Mouse (Mus musculus) layer of hippocampus, adult 18-20 months (tissue): ENCODE data around the gene Ftsj3. TPM values are rescaled to one million over a fixed set of nuclear protein-coding genes. Genes with fewer than 3 reads are reported as not detected.
"Not testable (repeated sequence)": the region's sequence is repeated elsewhere in the genome, so short reads cannot be mapped to it uniquely, and the experiment has no call there.

Experiments used
- DNase-seq, 2 experiments: peaks; one replicate each; pipeline ENCODE4 v3.0.0; 2022; ENCODE audit warnings: low spot score in 2 of 2
- total RNA-seq, 2 experiments: library from RNA; stranded (reverse); gene quantifications; 2 replicates each; pipeline ENCODE4 v1.2.3; 2021

Ftsj3 gene
- total RNA-seq, 2 experiments from 2014 or later, result 26.2 to 31.1 TPM

DNA sequence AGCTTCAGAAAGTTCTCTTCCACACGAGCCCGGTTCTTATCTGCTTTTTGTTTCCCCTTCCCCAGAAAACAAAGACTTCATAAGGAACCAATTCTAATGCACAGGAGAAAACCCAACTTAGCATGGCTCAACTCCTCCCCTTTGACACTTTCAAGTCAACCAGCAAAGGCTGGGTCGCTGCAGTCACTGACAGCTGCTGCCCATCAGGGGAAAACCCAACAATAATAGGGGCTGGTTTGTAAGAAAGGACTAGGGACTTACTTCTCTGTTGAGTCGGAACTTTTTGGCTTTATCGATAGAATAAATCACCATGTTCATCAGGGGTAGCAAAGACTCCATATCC is 53.8 kb downstream of the Ftsj3 start, which contains the start of gene Strada:
Gene Strada (minus strand): TSS at position 46 of the 343 bp plus-strand sequence.
- no peak for DNase-seq

DNA sequence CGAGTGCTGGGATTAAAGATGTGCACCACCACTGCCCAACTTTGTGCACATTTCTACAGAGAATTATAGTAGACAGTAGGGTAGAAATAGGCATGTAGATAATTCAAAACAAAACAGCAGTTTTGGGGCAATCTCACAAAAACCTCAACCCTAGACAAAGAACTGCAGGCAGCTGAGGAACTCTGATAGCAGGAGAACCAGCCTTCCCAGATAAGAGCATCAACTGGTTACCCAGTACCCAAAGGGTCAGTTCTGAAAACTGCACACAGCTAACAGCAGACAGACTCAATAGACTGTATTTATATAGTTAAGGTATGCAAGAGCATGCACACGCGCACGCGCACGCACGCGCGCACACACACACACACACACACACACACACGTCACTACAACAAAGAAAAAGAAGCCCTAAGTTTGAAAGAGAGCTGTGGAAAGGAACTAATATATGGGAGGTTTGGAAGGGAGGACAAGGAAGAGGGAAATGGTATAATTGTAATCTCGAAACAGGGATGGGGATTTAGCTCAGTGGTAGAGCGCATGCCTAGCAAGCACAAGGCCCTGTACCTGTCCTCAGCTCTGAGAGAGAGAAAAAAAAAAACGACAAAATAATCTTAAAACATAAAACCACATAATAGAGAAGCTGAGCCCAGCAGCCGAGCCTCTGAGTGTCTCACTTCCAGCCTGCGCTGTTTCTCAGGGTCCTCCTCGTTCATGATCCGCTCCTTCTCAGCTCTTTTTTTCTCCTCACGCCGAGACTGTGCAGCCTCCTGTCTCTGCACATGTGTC is 54.3 kb downstream of the Ftsj3 start:
- DNase-seq, result no peak

DNA sequence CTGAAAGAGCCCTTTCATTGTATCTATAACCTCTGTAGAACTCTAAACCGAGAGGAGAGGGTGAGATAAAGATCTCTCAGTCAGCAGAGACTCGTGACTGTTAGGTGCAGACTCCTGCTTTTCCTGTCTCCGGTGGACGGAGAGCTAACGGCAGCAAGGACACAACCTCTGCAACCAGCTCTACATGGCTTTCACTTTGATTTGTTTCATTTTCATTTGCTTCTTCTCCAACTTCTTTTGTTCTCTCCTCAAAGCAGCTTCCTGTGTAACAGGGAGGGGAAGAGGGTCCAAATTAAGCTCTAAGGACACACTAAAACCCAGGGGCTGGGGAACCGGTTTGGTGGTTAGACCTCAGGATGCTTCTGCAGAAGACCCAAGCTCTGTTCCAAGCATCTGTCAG is 55.1 kb downstream of the Ftsj3 start:
- DNase-seq, result no peak

DNA sequence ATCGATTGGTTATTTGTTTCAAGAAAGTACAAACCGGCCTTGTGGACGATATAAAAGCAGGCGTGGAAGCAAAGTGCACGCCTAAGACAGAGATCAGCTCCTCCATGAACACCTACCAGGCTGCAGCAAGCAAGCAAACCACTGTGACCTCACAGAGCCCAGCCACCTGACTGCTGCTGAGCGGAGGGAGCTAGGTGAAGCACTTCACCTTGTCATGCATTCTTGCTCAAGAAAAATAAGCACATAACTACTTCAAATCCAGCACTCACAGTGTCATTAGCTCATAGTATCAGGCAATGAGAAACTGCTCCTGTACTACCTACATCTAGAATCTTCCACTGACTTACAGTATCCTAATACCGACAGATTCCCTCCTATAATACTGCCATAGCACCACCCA is 55.9 kb downstream of the Ftsj3 start:
- DNase-seq, result not testable (repeated sequence)

Other genes starting within 250 kb of the Ftsj3 start
- under 1 TPM; 0.72 to 0.94 TPM for gene Kcnh6, start 248.0 kb downstream of the Ftsj3 start, total RNA-seq
- 100 to 1,000 TPM; 129 to 131 TPM for gene Dcaf7, start 219.2 kb downstream of the Ftsj3 start, total RNA-seq
- 10 to 100 TPM; 18.3 TPM for gene Taco1, start 190.0 kb downstream of the Ftsj3 start, total RNA-seq
- 10 to 100 TPM; 30.4 to 32.6 TPM for gene Map3k3, start 171.5 kb downstream of the Ftsj3 start, total RNA-seq
- gene Gm10840, start 95.2 kb downstream of the Ftsj3 start, total RNA-seq, result 1 to 10 TPM in 1 of 2 experiments, not detected in 1; 1.4 TPM
- 100 to 1,000 TPM; 144 to 147 TPM for gene Limd2, start 95.2 kb downstream of the Ftsj3 start, total RNA-seq
- gene Strada, start 53.9 kb downstream of the Ftsj3 start, total RNA-seq, result 10 to 100 TPM; 26.6 to 29.2 TPM
- 100 to 1,000 TPM in 1 of 2 experiments, 10 to 100 TPM in 1; 96.3 to 100 TPM for gene Ccdc47, start 39.7 kb downstream of the Ftsj3 start, total RNA-seq
- 10 to 100 TPM; 65.8 to 68.2 TPM for gene Ddx42, start 39.2 kb downstream of the Ftsj3 start, total RNA-seq
- gene Psmc5, start 75 bp upstream of the Ftsj3 start, total RNA-seq, result 100 to 1,000 TPM; 189 to 196 TPM
- 10 to 100 TPM; 23.9 to 26.3 TPM for gene Smarcd2, start 16.9 kb upstream of the Ftsj3 start, total RNA-seq
- under 1 TPM; 0.13 to 0.15 TPM for gene Tcam1, start 20.6 kb upstream of the Ftsj3 start, total RNA-seq
- gene Gh, start 45.8 kb upstream of the Ftsj3 start, total RNA-seq, result not detected
- not detected for gene Cd79b, start 58.7 kb upstream of the Ftsj3 start, total RNA-seq
- gene Scn4a, start 97.2 kb upstream of the Ftsj3 start, total RNA-seq, result under 1 TPM in 1 of 2 experiments, not detected in 1; 0.05 TPM
- gene Prr29, start 109.4 kb upstream of the Ftsj3 start, total RNA-seq, result not detected
- 1 to 10 TPM; 2.4 to 3.1 TPM for gene Icam2, start 132.0 kb upstream of the Ftsj3 start, total RNA-seq
- gene Ern1, start 231.8 kb upstream of the Ftsj3 start, total RNA-seq, result 1 to 10 TPM; 10.0 TPM